Mouse (Mus musculus) heart, embryonic 11.5 days (tissue): Measurements from ENCODE around the gene Csf2. TPM values are rescaled to one million over a fixed set of nuclear protein-coding genes. Genes with fewer than 3 reads are reported as not detected.

Experiments
- ATAC-seq: fragments of 200-750 bp; cut with Nextera tagmentation; replicated peaks from 2 replicates; pipeline ENCODE4 v1.8.0; 2017; ENCODE audit warnings: moderate library complexity; ENCODE audit not compliant: insufficient number of reproducible peaks, low FRiP score, low TSS enrichment
- H3K27ac ChIP-seq: fragments of 300-500 bp; sonication (generic); 2 replicates; pipeline ENCODE4 v1.5.1; 2014; ENCODE audit warnings: mild to moderate bottlenecking, low read depth, low read length
- H3K27me3 ChIP-seq: fragments of 300-500 bp; sonication (generic); 2 replicates; pipeline ENCODE4 v1.6.1; 2014; ENCODE audit warnings: mild to moderate bottlenecking, low read length, mixed read lengths; ENCODE audit not compliant: control insufficient read depth, insufficient read depth
- H3K36me3 ChIP-seq: fragments of 300-500 bp; sonication (generic); 2 replicates; pipeline ENCODE4 v1.6.1; 2014; ENCODE audit warnings: mild to moderate bottlenecking, low read length, moderate library complexity, mixed read lengths; ENCODE audit not compliant: control insufficient read depth, insufficient read depth
- H3K4me1 ChIP-seq: fragments of 300-500 bp; sonication (generic); 2 replicates; pipeline ENCODE4 v1.6.1; 2014; ENCODE audit warnings: low read length; ENCODE audit not compliant: control insufficient read depth, insufficient read depth
- H3K4me2 ChIP-seq: fragments of 300-500 bp; sonication (generic); 2 replicates; pipeline ENCODE4 v1.6.1; 2014; ENCODE audit warnings: mild to moderate bottlenecking, moderate library complexity
- H3K4me3 ChIP-seq: fragments of 300-500 bp; sonication (generic); 2 replicates; pipeline ENCODE4 v1.5.1; 2014; ENCODE audit warnings: low read depth, low read length
- H3K9ac ChIP-seq: fragments of 300-500 bp; sonication (generic); 2 replicates; pipeline ENCODE4 v1.6.1; 2014; ENCODE audit warnings: mild to moderate bottlenecking, low read depth, low read length, moderate library complexity
- H3K9me3 ChIP-seq: fragments of 300-500 bp; sonication (generic); replicated peaks from 2 replicates; pipeline ENCODE4 v1.6.1; 2016; ENCODE audit warnings: low read length; ENCODE audit not compliant: control insufficient read depth
- WGBS: fragments of 180-500 bp; shearing (Covaris S2); extraction: QIAGEN DNeasy Blood & Tissue Kit; methylation state at CpG from one replicate; pipeline ENCODE4 v1.1.7; 2014; ENCODE audit not compliant: insufficient replicate concordance; 5-methylcytosine and 5-hydroxymethylcytosine counted together
- polyA plus RNA-seq: library from polyadenylated mRNA; unstranded; fragments of >200 nt; fragmentation: Nextera tagmentation; extraction: Ambion mirVana; gene quantifications from 2 replicates; pipeline ENCODE4 v1.2.1, GENCODE M21; 2014

Gene Csf2
- polyA plus RNA-seq, 1 experiment from 2014 or later, result not detected

- Histone ChIP-seq H3K9me3 (no peaks in the 10 kb centered on the region), H3K27ac (no peak overlapping the region), H3K4me3 (no peak overlapping the region), H3K36me3 (no peaks in the 10 kb centered on the region), H3K27me3 (no peaks in the 10 kb centered on the region), H3K4me1 (no peaks in the 10 kb centered on the region), H3K9ac (no peak overlapping the region), H3K4me2 (no peak overlapping the region)
- WGBS, result 58% methylated on average over 5 of the region's 5 CpGs
- ATAC-seq, result no peak
Measured at GRCm38 (mm10) chr11:54271437-54271949, 22.0 kb upstream of the Csf2 start.

DNA sequence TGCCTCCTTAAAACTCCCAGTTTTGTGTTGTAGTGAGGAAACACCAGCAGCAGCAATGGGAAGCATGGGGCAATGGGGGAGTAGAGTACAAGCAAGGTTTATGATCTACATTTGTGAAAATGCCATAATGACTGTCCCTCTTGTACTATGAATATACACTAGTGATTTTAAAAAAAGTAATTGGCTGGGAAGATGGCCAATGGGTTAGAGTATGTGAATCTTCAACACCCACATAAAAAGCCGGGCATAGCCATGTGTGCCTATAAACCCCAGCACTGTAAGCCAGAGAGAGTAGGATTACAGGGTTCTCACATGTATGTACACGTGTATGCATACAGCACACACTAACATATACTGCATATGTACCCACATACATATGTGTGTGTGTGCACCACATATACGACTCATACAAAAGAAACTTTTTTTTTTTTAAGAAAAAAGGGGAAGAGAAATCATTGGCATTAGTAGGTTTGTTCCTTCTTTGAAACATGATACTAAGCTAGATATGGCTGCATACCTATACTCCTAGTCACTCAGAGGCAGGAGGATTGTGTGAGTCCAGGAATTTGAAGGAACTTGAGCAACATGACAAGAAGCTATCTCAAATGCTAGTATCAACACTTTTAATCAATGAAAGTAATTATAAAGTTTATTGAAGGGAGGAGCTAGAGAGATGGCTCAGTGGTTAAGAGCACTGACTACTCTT is 19.9 kb upstream of the Csf2 start:
- H3K9me3 ChIP-seq, result no peaks in the 10 kb centered on the region
- 74% methylated on average over 3 of the region's 3 CpGs for WGBS

GRCm38 (mm10) chr11:54267177-54267576 is 17.7 kb upstream of the Csf2 start, which contains the start of gene Il3:
TSS of gene Il3 (minus strand) at chr11:54267277.
- no peaks in the 10 kb centered on the region for H3K36me3 ChIP-seq
- WGBS, result 77% methylated on average over 6 of the region's 6 CpGs
- H3K4me2 ChIP-seq, result no peak within 1 kb of the TSS
- H3K27ac ChIP-seq, result no peak within 1 kb of the TSS; the same call in 1 of the 2 replicates
- no peaks in the 10 kb centered on the region for H3K27me3 ChIP-seq
- no peak for ATAC-seq
- no peaks in the 10 kb centered on the region for H3K9me3 ChIP-seq
- H3K9ac ChIP-seq, result no peak within 1 kb of the TSS
- H3K4me3 ChIP-seq, result no peak within 1 kb of the TSS
- H3K4me1 ChIP-seq, result no peaks in the 10 kb centered on the region

More for the DNA sequence above, 19.9 kb upstream of the Csf2 start:
- no peak for ATAC-seq
- no peak overlapping the region for H3K9ac ChIP-seq
- H3K27me3 ChIP-seq, result no peaks in the 10 kb centered on the region
- H3K4me2 ChIP-seq, result no peak overlapping the region
- H3K4me3 ChIP-seq, result no peak overlapping the region
- no peaks in the 10 kb centered on the region for H3K36me3 ChIP-seq
- H3K4me1 ChIP-seq, result no peaks in the 10 kb centered on the region
- H3K27ac ChIP-seq, result no peak overlapping the region

DNA sequence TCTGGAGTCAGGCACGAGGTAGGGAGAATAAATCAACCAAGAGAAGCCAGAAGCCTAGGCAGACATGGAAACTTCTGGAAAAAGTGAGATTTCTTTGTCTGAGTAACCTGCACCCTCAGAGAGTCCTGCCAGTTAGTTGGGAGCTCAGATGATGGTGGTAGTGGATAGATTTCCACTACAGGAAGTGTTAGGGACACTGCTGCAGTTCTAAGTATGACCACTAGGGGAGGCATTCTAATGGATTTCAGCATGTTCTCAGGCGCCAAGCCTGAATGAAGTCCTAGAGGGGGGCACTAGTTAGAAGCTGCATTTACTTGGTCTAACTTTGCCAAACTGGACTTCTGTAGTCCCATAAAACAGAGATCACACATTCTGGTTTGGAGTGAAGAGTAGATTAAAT is 15.1 kb upstream of the Csf2 start:
- Histone ChIP-seq H3K4me2 (no peak overlapping the region), H3K27ac (no peak overlapping the region), H3K4me1 (no peaks in the 10 kb centered on the region), H3K36me3 (no peaks in the 10 kb centered on the region), H3K4me3 (no peak overlapping the region), H3K9ac (no peak overlapping the region), H3K9me3 (no peaks in the 10 kb centered on the region), H3K27me3 (no peaks in the 10 kb centered on the region)
- 55% methylated on average over 2 of the region's 2 CpGs for whole genome bisulfite sequencing
- no peak for ATAC-seq

DNA sequence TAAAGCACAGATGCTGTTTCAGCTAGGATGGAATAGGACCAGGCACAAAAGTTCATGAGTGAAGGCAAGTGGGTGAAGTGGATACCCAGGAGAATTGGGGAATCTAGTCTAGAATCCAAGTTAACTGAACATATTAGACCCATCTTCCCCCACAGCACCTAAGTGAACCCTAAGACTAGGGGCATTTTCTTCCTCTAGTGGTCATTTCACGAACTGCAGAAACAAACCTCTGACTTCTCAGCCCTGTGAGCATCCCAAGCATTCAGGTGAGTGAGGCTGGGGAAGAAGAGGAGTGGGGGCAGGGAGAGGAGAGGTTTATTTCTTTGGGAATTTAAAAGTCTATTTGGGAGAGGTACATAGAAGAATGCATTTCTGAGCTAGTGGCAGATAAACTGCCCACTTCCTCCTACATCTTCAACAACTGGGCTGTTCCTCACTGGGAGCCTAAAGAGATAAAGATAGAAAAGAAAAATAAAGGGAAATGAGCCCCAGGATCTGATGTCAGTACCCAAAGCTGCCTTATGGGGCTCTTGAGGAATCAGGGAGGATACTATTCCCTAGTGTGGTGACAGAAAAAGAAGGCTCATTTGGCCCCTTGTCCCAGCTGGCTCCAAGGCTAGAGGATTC is 14.1 kb upstream of the Csf2 start:
- WGBS, result 23% methylated on average over 1 of the region's 1 CpGs
- H3K4me1 ChIP-seq, result no peaks in the 10 kb centered on the region

GRCm38 (mm10) chr11:54256624-54257376 is 7.3 kb upstream of the Csf2 start:
- peaks cover 4% of the 10 kb centered on the region; the same call in 1 of the 2 replicates for H3K27me3 ChIP-seq
- ATAC-seq, result no peak
- H3K27ac ChIP-seq, result no peak overlapping the region
- H3K4me3 ChIP-seq, result no peak overlapping the region
- H3K9me3 ChIP-seq, result no peaks in the 10 kb centered on the region
- H3K36me3 ChIP-seq, result no peaks in the 10 kb centered on the region
- no peaks in the 10 kb centered on the region; the same call in 1 of the 2 replicates for H3K4me1 ChIP-seq
- no peak overlapping the region for H3K4me2 ChIP-seq
- 63% methylated on average over 3 of the region's 3 CpGs for WGBS
- no peak overlapping the region for H3K9ac ChIP-seq

More for the DNA sequence above, 14.1 kb upstream of the Csf2 start:
- no peak overlapping the region for H3K4me2 ChIP-seq
- H3K9ac ChIP-seq, result no peak overlapping the region
- no peaks in the 10 kb centered on the region for H3K27me3 ChIP-seq
- ATAC-seq, result no peak
- H3K36me3 ChIP-seq, result no peaks in the 10 kb centered on the region
- no peaks in the 10 kb centered on the region for H3K9me3 ChIP-seq
- no peak overlapping the region for H3K4me3 ChIP-seq
- H3K27ac ChIP-seq, result no peak overlapping the region

GRCm38 (mm10) chr11:54254114-54254513 is 4.6 kb upstream of the Csf2 start:
- H3K9ac ChIP-seq, result no peak overlapping the region
- 31% methylated on average over 4 of the region's 4 CpGs for WGBS
- no peaks in the 10 kb centered on the region for H3K9me3 ChIP-seq

DNA sequence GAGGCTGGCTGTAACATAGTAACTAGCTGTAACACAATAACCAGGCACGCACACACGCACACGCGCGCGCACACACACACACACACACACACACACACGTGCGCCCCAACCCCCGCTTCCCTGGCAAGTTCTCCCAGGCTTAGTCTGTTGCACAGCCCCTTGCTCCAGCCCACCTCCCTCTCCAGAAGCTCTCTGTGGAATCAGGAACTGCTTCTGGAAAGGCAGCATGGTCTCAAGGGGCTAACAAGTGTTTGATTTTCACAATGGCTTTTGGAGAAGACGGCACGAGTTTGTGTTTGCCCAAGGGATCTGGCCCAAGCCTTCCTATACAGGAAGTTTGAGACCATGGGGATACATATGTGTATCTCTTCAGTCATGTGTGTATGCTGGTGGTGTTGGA is 1.1 kb upstream of the Csf2 start:
- ATAC-seq, result no peak
- 87% methylated on average over 11 of the region's 11 CpGs for WGBS
- H3K9me3 ChIP-seq, result no peaks in the 10 kb centered on the region

More at GRCm38 (mm10) chr11:54254114-54254513, 4.6 kb upstream of the Csf2 start:
- Histone ChIP-seq H3K36me3 (no peaks in the 10 kb centered on the region), H3K27me3 (peaks cover 4% of the 10 kb centered on the region; the same call in 1 of the 2 replicates), H3K4me3 (no peak overlapping the region), H3K27ac (no peak overlapping the region), H3K4me2 (no peak overlapping the region), H3K4me1 (no peaks in the 10 kb centered on the region; the same call in none of the 2 replicates)
- ATAC-seq, result no peak

More for the DNA sequence above, 1.1 kb upstream of the Csf2 start:
- H3K27ac ChIP-seq, result no peak overlapping the region
- no peak overlapping the region for H3K4me3 ChIP-seq
- peaks cover under 1% of the 10 kb centered on the region; the same call in 1 of the 2 replicates for H3K27me3 ChIP-seq
- H3K9ac ChIP-seq, result no peak overlapping the region
- H3K36me3 ChIP-seq, result no peaks in the 10 kb centered on the region
- no peak overlapping the region for H3K4me2 ChIP-seq
- H3K4me1 ChIP-seq, result no peaks in the 10 kb centered on the region; the same call in none of the 2 replicates
